Mouse (Mus musculus) testis, adult 2 months (tissue): ENCODE data around the gene Setdb1.

Experiments used
- CTCF ChIP-seq: fragments of 200-500 bp; IDR thresholded peaks from 2 replicates; pipeline ENCODE4 v1.5.1; 2012; ENCODE audit warnings: low read depth, mild to moderate bottlenecking, inconsistent platforms, low read length, moderate library complexity; ENCODE audit not compliant: control insufficient read depth, insufficient read depth, insufficient replicate concordance
- POLR2A ChIP-seq: fragments of 200-500 bp; IDR thresholded peaks from 2 replicates; pipeline ENCODE4 v1.6.1; 2012; ENCODE audit warnings: low read depth, mild to moderate bottlenecking, inconsistent platforms, low read length, moderate library complexity; ENCODE audit not compliant: control insufficient read depth

DNA sequence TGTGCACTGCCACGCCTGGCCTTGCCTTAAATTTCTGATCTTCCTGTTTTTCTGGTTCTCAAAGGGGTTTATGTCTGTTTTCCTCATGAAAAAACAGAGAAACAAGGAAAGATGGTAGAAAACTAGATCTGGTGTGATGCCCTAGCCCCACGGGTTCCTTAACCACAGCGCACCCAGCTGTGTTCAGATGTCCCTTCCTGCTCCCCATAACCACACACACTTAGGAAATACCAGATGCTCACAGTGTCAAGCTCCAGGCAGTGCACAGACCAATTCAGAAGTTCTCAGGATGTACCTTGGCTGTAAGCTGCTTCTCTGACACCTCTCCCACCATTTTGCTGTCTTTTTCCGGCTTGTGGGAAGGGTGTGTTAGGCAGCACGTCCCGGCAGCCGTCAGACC, 62.7 kb downstream of the Setdb1 start:
- TF ChIP-seq CTCF (no peak), POLR2A (no peak)
